Mouse (Mus musculus): ENCODE measurements around the gene Rasgef1b. TPM values are rescaled to one million over a fixed set of nuclear protein-coding genes. Genes with fewer than 3 reads are reported as not detected.

Gene Rasgef1b
- polyA plus RNA-seq, 1 experiment from 2014 or later, result 16.3 TPM

- H3K36me3 ChIP-seq, result no peaks in the 10 kb centered on the region
- no peak overlapping the region for H3K4me3 ChIP-seq
- 83% methylated on average over 8 of the region's 8 CpGs for WGBS
- no peak overlapping the region for H3K27ac ChIP-seq
- H3K27me3 ChIP-seq, result no peaks in the 10 kb centered on the region
- ATAC-seq (ENCODE audit: borderline replicate concordance, extremely low read depth, low FRiP score, low TSS enrichment), result no peak
- H3K4me1 ChIP-seq, result peaks cover 12% of the 10 kb centered on the region; the same call in 1 of the 2 replicates
- no peak overlapping the region for H3K4me2 ChIP-seq
- H3K9me3 ChIP-seq, result no peaks in the 10 kb centered on the region
- H3K9ac ChIP-seq, result no peak overlapping the region
Observed at GRCm38 (mm10) chr5:99266301-99266700, 462.6 kb downstream of the Rasgef1b start.

- Histone ChIP-seq H3K4me1 (peaks cover 16% of the 10 kb centered on the region; the same call in 1 of the 2 replicates), H3K4me3 (no peak overlapping the region), H3K9ac (no peak overlapping the region), H3K27me3 (no peaks in the 10 kb centered on the region), H3K9me3 (no peaks in the 10 kb centered on the region), H3K36me3 (no peaks in the 10 kb centered on the region), H3K4me2 (no peak overlapping the region), H3K27ac (no peak overlapping the region; the same call in 1 of the 2 replicates)
- WGBS, result 52% methylated on average over 6 of the region's 6 CpGs
- no peak for ATAC-seq (ENCODE audit: borderline replicate concordance, extremely low read depth, low FRiP score, low TSS enrichment)
Observed at GRCm38 (mm10) chr5:99262197-99262920, 466.5 kb downstream of the Rasgef1b start.

- H3K4me1 ChIP-seq, result peaks cover 16% of the 10 kb centered on the region; the same call in 1 of the 2 replicates
- H3K9ac ChIP-seq, result no peak overlapping the region
- H3K36me3 ChIP-seq, result no peaks in the 10 kb centered on the region
- ATAC-seq (ENCODE audit: borderline replicate concordance, extremely low read depth, low FRiP score, low TSS enrichment), result no peak
- H3K27me3 ChIP-seq, result no peaks in the 10 kb centered on the region
- no peaks in the 10 kb centered on the region for H3K9me3 ChIP-seq
- 58% methylated on average over 4 of the region's 4 CpGs for WGBS
- H3K4me3 ChIP-seq, result no peak overlapping the region
- H3K27ac ChIP-seq, result peak overlapping the region; percentile 48
- no peak overlapping the region for H3K4me2 ChIP-seq
Observed at GRCm38 (mm10) chr5:99261121-99261724, 467.6 kb downstream of the Rasgef1b start.

DNA sequence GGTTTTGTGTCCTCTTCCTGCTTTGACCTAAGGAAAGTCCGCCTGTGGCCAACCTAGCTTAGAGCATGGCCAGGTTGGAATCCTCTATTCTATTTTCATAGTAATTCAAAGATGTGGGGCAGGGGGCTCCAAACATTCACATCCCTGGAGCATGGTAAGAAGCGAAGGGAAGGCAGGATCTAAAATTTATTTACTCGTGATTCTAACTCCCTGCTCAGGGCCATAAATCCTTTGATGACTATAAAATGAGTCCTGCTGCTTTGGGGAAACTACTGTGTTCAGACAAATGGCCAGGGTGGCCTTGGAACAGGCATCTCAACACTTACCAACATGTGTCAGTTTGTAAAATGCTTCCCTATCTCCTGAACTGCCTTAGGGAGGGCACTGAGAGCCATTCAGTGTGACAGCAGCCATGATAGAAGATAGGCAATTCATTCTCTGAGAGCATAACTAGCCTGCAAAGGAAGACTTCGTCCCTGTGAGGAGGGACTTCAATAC lies 470.8 kb downstream of the Rasgef1b start:
- no peak overlapping the region for H3K27ac ChIP-seq
- peaks cover 16% of the 10 kb centered on the region; the same call in 1 of the 2 replicates for H3K4me1 ChIP-seq
- H3K27me3 ChIP-seq, result no peaks in the 10 kb centered on the region
- no peak overlapping the region for H3K4me2 ChIP-seq
- no peak overlapping the region for H3K9ac ChIP-seq
- no peaks in the 10 kb centered on the region for H3K36me3 ChIP-seq
- WGBS, result 68% methylated on average over 4 of the region's 4 CpGs
- H3K4me3 ChIP-seq, result no peak overlapping the region
- no peaks in the 10 kb centered on the region for H3K9me3 ChIP-seq
- ATAC-seq (ENCODE audit: borderline replicate concordance, extremely low read depth, low FRiP score, low TSS enrichment), result no peak

DNA sequence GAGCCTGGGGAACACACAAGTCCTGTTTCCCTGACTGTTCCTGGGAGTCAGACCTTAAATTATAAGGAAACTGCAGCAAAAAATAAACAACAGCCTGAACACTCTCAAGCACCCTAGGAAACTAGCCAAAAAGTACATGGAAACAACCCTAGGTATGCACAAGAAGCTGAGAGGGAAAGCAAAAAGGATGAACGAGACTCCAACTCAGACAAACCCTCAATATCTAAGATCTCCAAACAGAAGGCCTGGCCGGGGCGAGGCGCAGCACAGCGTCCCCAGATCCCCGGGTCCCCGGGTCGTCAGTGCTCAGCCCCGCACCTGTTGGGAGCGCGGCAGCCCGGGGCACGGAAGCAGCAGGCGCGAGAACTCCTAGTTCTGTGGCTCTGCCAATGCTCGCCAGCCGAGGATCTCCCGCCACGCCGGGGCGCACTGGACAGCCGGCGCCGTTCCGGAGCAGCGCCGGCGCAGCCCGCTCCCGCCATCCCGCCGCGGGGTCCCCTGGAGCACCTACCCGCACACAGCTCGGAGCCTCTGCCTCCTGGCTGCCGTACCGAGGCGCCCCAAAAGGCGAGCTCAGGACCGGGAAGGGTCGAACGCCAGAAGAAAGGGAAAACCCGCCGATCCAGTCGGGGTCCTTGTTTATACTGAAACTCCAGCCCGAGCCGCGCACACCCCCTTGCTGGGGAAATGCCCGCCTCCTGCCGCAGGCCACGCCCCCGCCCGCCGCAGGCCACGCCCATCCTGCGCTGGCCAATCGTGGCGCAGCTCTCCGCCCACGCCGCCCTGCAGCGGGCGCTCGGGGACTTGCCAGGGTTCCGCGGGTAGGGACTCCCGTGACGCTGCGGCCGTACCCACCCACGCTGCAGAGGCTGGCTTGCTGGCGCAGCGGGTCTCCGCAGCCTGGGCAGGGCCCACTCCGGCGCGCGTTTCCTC lies 476.4 kb downstream of the Rasgef1b start:
- Histone ChIP-seq H3K27ac (peak overlapping the region; percentile 83), H3K4me1 (peaks cover 17% of the 10 kb centered on the region), H3K27me3 (no peaks in the 10 kb centered on the region), H3K4me2 (peak overlapping the region; percentile 89), H3K9me3 (no peaks in the 10 kb centered on the region), H3K9ac (peak overlapping the region; percentile 56), H3K4me3 (peak overlapping the region; percentile 65), H3K36me3 (no peaks in the 10 kb centered on the region)
- WGBS, result under 1% methylated on average over 77 of the region's 78 CpGs
- peak; percentile 95 for ATAC-seq (ENCODE audit: borderline replicate concordance, extremely low read depth, low FRiP score, low TSS enrichment)

DNA sequence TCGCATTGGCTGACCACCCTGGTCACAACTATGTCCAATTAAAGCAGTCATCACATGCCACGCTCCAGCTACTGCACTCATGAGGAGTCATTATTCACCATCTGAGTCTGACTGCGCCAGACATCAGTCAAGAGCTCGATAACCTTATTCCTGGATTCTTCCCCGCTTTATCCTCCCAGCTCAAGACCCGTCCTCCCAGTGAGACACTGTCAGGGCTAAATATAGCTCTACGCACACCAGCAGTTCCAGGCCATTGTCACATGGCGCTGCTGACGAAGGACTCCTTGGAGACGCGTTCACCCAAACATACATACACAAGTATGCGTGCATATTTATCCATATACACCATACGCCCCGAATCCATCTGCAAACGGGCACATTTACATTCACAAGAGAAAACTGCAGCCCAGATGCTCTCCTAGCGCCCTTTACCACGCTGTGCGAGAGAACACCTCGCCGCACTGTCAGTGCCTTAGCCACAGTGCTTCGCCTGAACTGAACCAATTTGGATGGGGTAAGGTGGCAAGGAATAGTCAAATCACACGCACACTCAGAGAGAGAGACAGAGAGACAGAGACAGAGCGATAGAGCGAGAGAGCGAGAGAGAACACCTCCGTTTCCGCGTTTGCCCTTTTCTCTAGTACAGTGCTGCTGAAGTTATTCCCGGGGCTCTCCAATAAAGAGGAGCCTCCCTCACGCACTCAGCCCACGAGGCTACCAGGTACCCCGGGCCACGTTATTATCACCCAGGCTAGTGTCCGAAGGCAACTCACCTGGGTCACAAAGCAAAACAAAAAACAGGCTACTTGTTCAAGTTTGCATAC lies 477.3 kb downstream of the Rasgef1b start:
- Histone ChIP-seq H3K9ac (peak overlapping the region; percentile 56), H3K4me3 (peak overlapping the region; percentile 65), H3K27me3 (no peaks in the 10 kb centered on the region), H3K4me2 (peak overlapping the region; percentile 89), H3K27ac (peak overlapping the region; percentile 83), H3K9me3 (no peaks in the 10 kb centered on the region), H3K36me3 (no peaks in the 10 kb centered on the region), H3K4me1 (peaks cover 17% of the 10 kb centered on the region)
- 4% methylated on average over 34 of the region's 34 CpGs for WGBS
- no peak for ATAC-seq (ENCODE audit: borderline replicate concordance, extremely low read depth, low FRiP score, low TSS enrichment)

DNA sequence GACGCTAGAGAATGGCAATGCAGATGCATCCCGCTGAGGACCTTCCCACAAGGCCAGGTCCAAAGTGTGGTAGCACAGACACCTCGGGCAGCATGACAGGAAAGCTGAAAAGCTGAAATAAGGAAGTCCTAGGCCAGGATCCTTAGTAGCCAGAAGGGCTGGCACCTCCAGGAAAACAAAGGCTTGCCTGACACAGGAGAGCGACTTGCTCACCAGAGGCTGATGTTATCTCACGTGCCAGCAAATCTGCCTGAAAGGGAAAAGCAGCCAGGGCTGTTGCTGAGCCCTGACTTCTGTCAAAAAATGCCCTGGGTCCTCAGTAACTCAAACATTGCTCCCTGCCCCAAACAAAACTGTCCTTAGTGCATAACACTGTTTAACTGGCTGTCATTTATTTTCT lies 478.0 kb downstream of the Rasgef1b start:
- Histone ChIP-seq H3K4me2 (peak overlapping the region; percentile 89), H3K27ac (no peak overlapping the region), H3K27me3 (no peaks in the 10 kb centered on the region), H3K4me3 (peak overlapping the region; percentile 65), H3K4me1 (peaks cover 17% of the 10 kb centered on the region), H3K9me3 (no peaks in the 10 kb centered on the region), H3K36me3 (no peaks in the 10 kb centered on the region), H3K9ac (no peak overlapping the region)
- no peak for ATAC-seq (ENCODE audit: borderline replicate concordance, extremely low read depth, low FRiP score, low TSS enrichment)
- 37% methylated on average over 5 of the region's 5 CpGs for WGBS

- peaks cover 17% of the 10 kb centered on the region for H3K4me1 ChIP-seq
- H3K27ac ChIP-seq, result no peak overlapping the region
- 3% methylated on average over 7 of the region's 7 CpGs for WGBS
- no peaks in the 10 kb centered on the region for H3K27me3 ChIP-seq
- no peaks in the 10 kb centered on the region for H3K9me3 ChIP-seq
- no peak for ATAC-seq (ENCODE audit: borderline replicate concordance, extremely low read depth, low FRiP score, low TSS enrichment)
- H3K4me2 ChIP-seq, result no peak overlapping the region
- no peak overlapping the region for H3K4me3 ChIP-seq
- no peaks in the 10 kb centered on the region for H3K36me3 ChIP-seq
- H3K9ac ChIP-seq, result no peak overlapping the region
Observed at GRCm38 (mm10) chr5:99248501-99248900, 480.4 kb downstream of the Rasgef1b start.

DNA sequence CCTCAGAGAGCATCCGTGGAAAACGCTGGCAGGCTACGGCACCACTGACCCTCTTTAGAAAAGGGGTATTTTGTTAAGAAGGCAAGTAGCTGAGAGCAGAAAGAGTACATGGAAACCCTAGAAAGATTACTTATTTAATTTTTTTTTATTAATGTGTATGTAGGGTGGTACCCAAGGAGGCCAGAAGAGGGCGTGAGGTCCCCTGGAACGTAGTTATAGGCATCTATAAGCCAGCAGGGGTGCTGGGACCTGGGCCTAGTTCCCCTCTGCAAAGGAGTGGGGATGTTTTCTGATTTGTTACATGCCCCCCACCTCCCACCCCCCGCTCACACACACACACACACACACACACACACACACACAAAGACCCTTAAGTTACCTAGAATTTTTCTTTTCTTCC lies 480.9 kb downstream of the Rasgef1b start:
- no peaks in the 10 kb centered on the region for H3K27me3 ChIP-seq
- H3K4me3 ChIP-seq, result no peak overlapping the region
- no peaks in the 10 kb centered on the region for H3K9me3 ChIP-seq
- no peak overlapping the region for H3K9ac ChIP-seq
- peaks cover 18% of the 10 kb centered on the region for H3K4me1 ChIP-seq
- ATAC-seq (ENCODE audit: borderline replicate concordance, extremely low read depth, low FRiP score, low TSS enrichment), result no peak
- H3K27ac ChIP-seq, result no peak overlapping the region
- no peak overlapping the region for H3K4me2 ChIP-seq
- H3K36me3 ChIP-seq, result no peaks in the 10 kb centered on the region
- 91% methylated on average over 6 of the region's 6 CpGs for WGBS

DNA sequence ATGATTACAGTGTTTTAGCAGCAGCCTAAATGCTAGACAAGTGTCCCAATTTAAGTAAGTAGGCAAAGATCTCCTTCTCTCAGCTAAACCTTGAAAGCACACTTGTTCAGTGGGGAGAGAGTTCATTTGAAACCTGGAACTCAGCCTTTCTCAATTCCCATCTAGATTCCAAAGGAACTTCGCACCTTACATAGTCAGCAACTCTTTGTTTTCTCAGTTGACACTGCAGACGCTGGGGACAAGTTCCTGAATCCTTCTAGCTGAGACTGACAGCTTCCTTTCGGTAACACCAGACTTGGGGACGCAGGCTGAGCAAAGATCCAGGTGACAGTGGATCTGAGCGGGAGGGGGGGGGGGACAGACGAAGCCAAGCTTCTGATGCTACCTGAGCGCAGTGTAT lies 481.4 kb downstream of the Rasgef1b start:
- Histone ChIP-seq H3K4me3 (no peak overlapping the region), H3K9ac (no peak overlapping the region), H3K4me2 (no peak overlapping the region), H3K4me1 (peaks cover 23% of the 10 kb centered on the region), H3K27me3 (no peaks in the 10 kb centered on the region), H3K9me3 (no peaks in the 10 kb centered on the region), H3K27ac (no peak overlapping the region), H3K36me3 (no peaks in the 10 kb centered on the region)
- WGBS, result 75% methylated on average over 7 of the region's 7 CpGs
- ATAC-seq (ENCODE audit: borderline replicate concordance, extremely low read depth, low FRiP score, low TSS enrichment), result no peak

GRCm38 (mm10) chr5:99246972-99247371 lies 481.9 kb downstream of the Rasgef1b start:
- Histone ChIP-seq H3K4me1 (peaks cover 25% of the 10 kb centered on the region), H3K27ac (no peak overlapping the region), H3K9me3 (no peaks in the 10 kb centered on the region), H3K9ac (no peak overlapping the region), H3K27me3 (no peaks in the 10 kb centered on the region), H3K4me3 (no peak overlapping the region), H3K4me2 (no peak overlapping the region), H3K36me3 (no peaks in the 10 kb centered on the region)
- ATAC-seq (ENCODE audit: borderline replicate concordance, extremely low read depth, low FRiP score, low TSS enrichment), result no peak
- 71% methylated on average over 6 of the region's 6 CpGs for WGBS
